Mouse (Mus musculus) heart, postnatal 0 days (tissue): ENCODE measurements at regions not wholly inside any gene's neighbourhood (a gene's known extent, or its start where the extent isn't known, plus 50 kb on each side); places are given as distances from the start of the nearest gene placed in this dataset.

Source experiments
- ATAC-seq: fragments of 200-750 bp; cut with Nextera tagmentation; 2 replicates; pipeline ENCODE4 v1.8.0; 2017; ENCODE audit warnings: low read depth, moderate number of reproducible peaks, moderate library complexity; ENCODE audit not compliant: insufficient read depth
- DNase-seq: peaks from one replicate; pipeline ENCODE4 v3.0.0-alpha.2; 2016; ENCODE audit warnings: low spot score
- H3K27ac ChIP-seq: fragments of 300-500 bp; sonication (generic); 2 replicates; pipeline ENCODE4 v1.5.1; 2014; ENCODE audit warnings: low read depth, mild to moderate bottlenecking
- H3K27me3 ChIP-seq: fragments of 300-500 bp; sonication (generic); 2 replicates; pipeline ENCODE4 v1.6.1; 2014; ENCODE audit warnings: low read length, mixed read lengths; ENCODE audit not compliant: control insufficient read depth, insufficient read depth
- H3K36me3 ChIP-seq: fragments of 300-500 bp; sonication (generic); replicated peaks from 2 replicates; pipeline ENCODE4 v1.6.1; 2014; ENCODE audit warnings: low read length, mixed read lengths; ENCODE audit not compliant: control insufficient read depth, insufficient read depth
- H3K4me1 ChIP-seq: fragments of 300-500 bp; sonication (generic); 2 replicates; pipeline ENCODE4 v1.6.1; 2014; ENCODE audit warnings: antibody characterized with exemption; ENCODE audit not compliant: control insufficient read depth, insufficient read depth
- H3K4me2 ChIP-seq: fragments of 300-500 bp; sonication (generic); 2 replicates; pipeline ENCODE4 v1.6.1; 2014; ENCODE audit warnings: low read depth, mild to moderate bottlenecking, low read length, moderate library complexity
- H3K4me3 ChIP-seq: fragments of 300-500 bp; sonication (generic); 2 replicates; pipeline ENCODE4 v1.5.1; 2014; ENCODE audit warnings: low read depth, low read length
- H3K9ac ChIP-seq: fragments of 300-500 bp; sonication (generic); replicated peaks from 2 replicates; pipeline ENCODE4 v1.6.1; 2014; ENCODE audit warnings: low read depth, low read length, mixed read lengths
- H3K9me3 ChIP-seq: fragments of 300-500 bp; sonication (generic); replicated peaks from 2 replicates; pipeline ENCODE4 v1.6.1; 2016; ENCODE audit warnings: low read length; ENCODE audit not compliant: control insufficient read depth
- CTCF ChIP-seq: IDR thresholded peaks from 2 replicates; pipeline ENCODE4 v1.5.1; 2016; ENCODE audit warnings: antibody characterized with exemption, control low read depth, low read depth
- EP300 ChIP-seq: IDR thresholded peaks from 2 replicates; pipeline ENCODE4 v1.6.1; 2016; ENCODE audit warnings: antibody characterized with exemption, low read depth
- WGBS: fragments of 180-500 bp; shearing (Covaris S2); extraction: QIAGEN DNeasy Blood & Tissue Kit; methylation state at CpG from one replicate; pipeline ENCODE4 v1.1.7; 2014; 5-methylcytosine and 5-hydroxymethylcytosine counted together

DNA sequence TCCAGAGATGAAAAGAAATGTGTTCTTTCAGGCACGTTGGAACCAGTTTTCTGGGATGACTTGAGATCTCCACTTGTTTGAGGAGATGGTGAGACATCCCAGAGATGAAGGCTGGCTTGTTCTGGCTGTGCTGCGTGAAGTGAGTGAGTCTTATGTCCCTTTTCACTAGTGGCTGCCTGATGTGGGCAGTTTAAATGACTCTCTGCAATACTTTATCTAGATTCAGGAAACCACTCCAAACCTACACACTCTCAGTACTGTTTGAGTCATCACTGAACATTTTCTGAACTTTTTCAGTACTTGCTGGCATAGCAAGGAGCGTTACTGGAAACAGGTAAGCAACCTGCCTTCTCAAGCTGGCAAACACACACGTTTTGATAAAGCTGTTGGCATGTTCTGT, 97.0 kb upstream of the Abi3bp start:
- Histone ChIP-seq H3K4me2 (no peak overlapping the region), H3K4me3 (no peak overlapping the region), H3K27me3 (no peaks in the 10 kb centered on the region), H3K4me1 (peaks cover 7% of the 10 kb centered on the region), H3K9ac (no peak overlapping the region), H3K9me3 (no peaks in the 10 kb centered on the region), H3K36me3 (no peaks in the 10 kb centered on the region), H3K27ac (no peak overlapping the region)
- TF ChIP-seq EP300 = no peak
- no peak for TF ChIP-seq CTCF
- DNase-seq (no peak), ATAC-seq (no peak)
- WGBS = 73% methylated on average over 4 of the region's 4 CpGs

DNA sequence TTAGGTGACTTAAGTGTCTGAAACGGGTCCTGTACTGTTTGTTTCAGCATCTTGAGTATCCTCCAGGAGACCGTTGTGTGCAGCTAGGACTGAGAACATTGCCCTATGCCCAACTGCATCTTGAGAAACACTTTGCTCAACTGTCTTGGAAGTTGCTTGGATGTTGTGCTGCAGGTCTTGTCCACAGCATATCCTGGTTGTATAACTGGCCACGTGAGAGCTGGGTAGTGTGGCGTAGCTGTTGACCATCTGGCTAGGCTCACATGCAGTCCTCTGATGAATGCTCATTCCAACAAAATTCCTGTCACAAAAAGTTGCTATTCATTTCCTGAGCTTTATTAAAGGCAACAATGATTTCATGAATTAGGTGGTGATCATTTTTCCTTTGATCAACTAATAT, 91.1 kb upstream of the Abi3bp start:
- Histone ChIP-seq H3K4me1 (no peaks in the 10 kb centered on the region), H3K36me3 (no peaks in the 10 kb centered on the region), H3K9ac (no peak overlapping the region), H3K4me2 (no peak overlapping the region), H3K27ac (no peak overlapping the region), H3K9me3 (no peaks in the 10 kb centered on the region), H3K4me3 (no peak overlapping the region), H3K27me3 (no peaks in the 10 kb centered on the region)
- DNase-seq = no peak
- 73% methylated on average over 4 of the region's 4 CpGs for WGBS
- ATAC-seq = no peak
- no peak for TF ChIP-seq CTCF
- no peak for TF ChIP-seq EP300

DNA sequence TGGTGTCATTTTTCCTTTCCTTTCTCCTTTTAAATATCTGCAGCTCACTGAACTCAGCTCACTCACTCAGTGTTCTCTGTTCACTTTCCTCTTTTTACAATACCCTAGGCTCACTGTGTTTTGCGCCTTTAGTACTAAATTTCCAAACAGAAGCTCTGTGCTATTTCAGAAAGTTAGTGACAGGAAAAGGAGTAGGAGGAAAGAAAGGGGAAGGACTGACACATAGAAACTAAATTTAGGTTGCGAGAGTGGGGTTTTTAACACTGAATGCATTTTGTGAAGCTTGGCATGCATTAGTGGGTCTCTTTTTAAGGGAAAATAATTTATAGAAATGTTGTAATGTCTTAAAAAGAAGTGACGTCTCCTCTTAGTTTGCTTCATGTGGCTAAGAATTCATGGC, 84.8 kb upstream of the Abi3bp start:
- 63% methylated on average over 3 of the region's 3 CpGs for WGBS
- ATAC-seq = no peak

DNA sequence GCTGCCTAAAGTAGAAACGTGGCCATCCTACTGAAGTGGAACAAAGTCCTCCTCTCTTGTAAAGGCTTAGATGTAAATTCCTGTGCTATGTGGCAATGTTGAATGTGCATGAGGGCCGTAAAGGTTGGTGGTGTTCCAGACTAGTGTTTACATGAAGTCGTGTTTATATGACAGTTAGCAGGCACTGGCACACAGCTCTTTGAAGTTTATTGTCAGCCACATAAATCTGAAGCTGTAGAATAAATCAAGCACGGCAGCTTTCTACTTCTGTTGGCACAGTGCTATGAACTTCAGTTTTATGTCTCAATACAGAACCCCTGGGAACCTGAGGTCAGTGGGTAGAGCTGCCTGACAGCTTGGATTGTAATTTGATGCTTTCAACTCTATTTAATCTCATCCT, 81.1 kb upstream of the Abi3bp start:
- Histone ChIP-seq H3K27ac (no peak overlapping the region), H3K4me3 (no peak overlapping the region), H3K4me2 (no peak overlapping the region), H3K9me3 (no peaks in the 10 kb centered on the region), H3K9ac (no peak overlapping the region), H3K27me3 (no peaks in the 10 kb centered on the region), H3K4me1 (no peaks in the 10 kb centered on the region), H3K36me3 (no peaks in the 10 kb centered on the region)
- ATAC-seq (no peak), DNase-seq (no peak)
- 24% methylated on average over 4 of the region's 4 CpGs for WGBS
- TF ChIP-seq CTCF (no peak), EP300 (no peak)

More for the DNA sequence above, 84.8 kb upstream of the Abi3bp start:
- Histone ChIP-seq H3K27me3 (no peaks in the 10 kb centered on the region), H3K4me2 (no peak overlapping the region), H3K27ac (no peak overlapping the region), H3K4me3 (no peak overlapping the region), H3K9me3 (no peaks in the 10 kb centered on the region), H3K4me1 (no peaks in the 10 kb centered on the region), H3K9ac (no peak overlapping the region), H3K36me3 (no peaks in the 10 kb centered on the region)
- no peak for DNase-seq
- TF ChIP-seq CTCF = no peak
- TF ChIP-seq EP300 = no peak

DNA sequence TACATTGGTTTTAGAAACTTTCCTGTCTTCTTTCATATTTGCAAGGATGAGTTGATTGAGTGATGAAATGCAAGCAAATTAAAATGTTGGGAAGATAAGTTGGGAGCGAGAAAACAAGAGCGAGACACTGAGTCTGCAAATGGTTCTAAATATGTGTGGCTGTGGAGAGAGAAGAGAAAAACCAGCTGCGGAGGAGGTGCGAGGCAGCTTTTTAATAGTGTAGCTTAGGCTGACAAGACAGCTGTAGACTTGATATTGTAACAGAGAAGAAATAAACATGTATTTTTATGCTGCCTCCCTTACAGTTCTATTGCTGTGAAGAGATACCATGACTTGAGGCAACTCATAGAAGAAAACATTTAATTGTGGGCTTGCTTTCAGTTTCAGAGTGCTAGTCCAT, 78.1 kb upstream of the Abi3bp start:
- Histone ChIP-seq H3K4me2 (no peak overlapping the region), H3K4me1 (no peaks in the 10 kb centered on the region), H3K4me3 (no peak overlapping the region), H3K9me3 (no peaks in the 10 kb centered on the region), H3K36me3 (no peaks in the 10 kb centered on the region), H3K27me3 (no peaks in the 10 kb centered on the region), H3K27ac (no peak overlapping the region), H3K9ac (no peak overlapping the region)
- DNase-seq (no peak), ATAC-seq (no peak)
- WGBS = 78% methylated on average over 4 of the region's 4 CpGs
- TF ChIP-seq CTCF (no peak), EP300 (no peak)

DNA sequence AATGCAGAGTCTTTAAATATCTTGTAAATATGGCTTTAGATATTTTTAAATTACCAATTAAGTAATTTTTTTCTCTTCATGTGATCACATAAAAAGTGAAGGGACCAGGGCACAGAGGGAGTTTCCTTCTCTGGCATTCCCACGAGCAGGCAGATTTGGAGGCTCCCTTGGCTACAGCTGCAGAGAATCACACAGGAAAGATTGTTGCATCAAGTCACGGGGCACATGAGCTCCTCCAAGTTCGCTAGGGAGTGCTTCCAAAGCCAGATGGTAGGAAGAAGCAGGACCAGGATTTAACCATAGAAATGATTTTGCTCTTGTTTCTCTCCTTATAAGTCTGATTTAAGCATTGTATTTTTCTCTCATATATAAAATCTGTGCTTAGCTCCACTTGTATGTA, 53.9 kb upstream of the Abi3bp start:
- no peak overlapping the region for H3K9ac ChIP-seq
- H3K27ac ChIP-seq = no peak overlapping the region
- no peak overlapping the region for H3K4me2 ChIP-seq
- 49% methylated on average over 3 of the region's 3 CpGs for WGBS
- H3K36me3 ChIP-seq = no peaks in the 10 kb centered on the region
- no peaks in the 10 kb centered on the region for H3K9me3 ChIP-seq
- ATAC-seq (no peak), DNase-seq (no peak)
- TF ChIP-seq CTCF (no peak), EP300 (no peak)
- no peak overlapping the region for H3K4me3 ChIP-seq
- no peaks in the 10 kb centered on the region for H3K27me3 ChIP-seq
- H3K4me1 ChIP-seq = no peaks in the 10 kb centered on the region
